Mouse (Mus musculus) common myeloid progenitor, adult 5-6 weeks (primary cell): Measurements from ENCODE around the gene Fam83g. TPM values are rescaled to one million over a fixed set of nuclear protein-coding genes. Genes with fewer than 3 reads are reported as not detected.

Source experiments
- total RNA-seq: library from RNA; stranded (forward); fragments of 200-1000, 187-1606 nt; gene quantifications from 2 replicates; pipeline ENCODE4 v1.2.3, GENCODE M21; 2017

Gene Fam83g
- total RNA-seq, 1 experiment from 2014 or later, result not detected

Other genes starting within 250 kb of the Fam83g start
- gene Rnf112, start 230.0 kb upstream of the Fam83g start, total RNA-seq, result not detected in 2 replicates
- not detected in 2 replicates for gene Mfap4, start 198.7 kb upstream of the Fam83g start, total RNA-seq
- 16.7 and 20.3 TPM in 2 replicates for gene Mapk7, start 189.7 kb upstream of the Fam83g start, total RNA-seq
- gene B9d1, start 178.9 kb upstream of the Fam83g start, total RNA-seq, result 1.3 and 3.1 TPM in 2 replicates
- gene Epn2, start 104.4 kb upstream of the Fam83g start, total RNA-seq, result 2.1 TPM in 1 of 2 replicates, not detected in the other
- 0.37 TPM in 1 of 2 replicates, not detected in the other for gene Grap, start 30.8 kb upstream of the Fam83g start, total RNA-seq
- gene Slc5a10, start 36.7 kb downstream of the Fam83g start, total RNA-seq, result not detected in 2 replicates
- 32.4 and 37.5 TPM in 2 replicates for gene Prpsap2, start 78.0 kb downstream of the Fam83g start, total RNA-seq
- gene Ulk2, start 171.0 kb downstream of the Fam83g start, total RNA-seq, result 20.1 and 23.2 TPM in 2 replicates
- 32.5 and 39.7 TPM in 2 replicates for gene Akap10, start 246.2 kb downstream of the Fam83g start, total RNA-seq